Mouse (Mus musculus) liver, postnatal 0 days (tissue): ENCODE measurements around the gene Ephb1. TPM values are rescaled to one million over a fixed set of nuclear protein-coding genes. Genes with fewer than 3 reads are reported as not detected.

Source experiments
- ATAC-seq: fragments of 200-750 bp; cut with Nextera tagmentation; 2 replicates; pipeline ENCODE4 v1.8.0; 2017; ENCODE audit warnings: mild to moderate bottlenecking, moderate library complexity
- DNase-seq: peaks from one replicate; pipeline ENCODE4 v3.0.0-alpha.2; 2016
- H3K27ac ChIP-seq: fragments of 300-500 bp; sonication (generic); 2 replicates; pipeline ENCODE4 v1.5.1; 2014; ENCODE audit warnings: antibody characterized with exemption, moderate library complexity, mild to moderate bottlenecking, low read depth
- H3K27me3 ChIP-seq: fragments of 300-500 bp; sonication (generic); 2 replicates; pipeline ENCODE4 v1.6.1; 2014; ENCODE audit warnings: low read length, control low read depth, mixed read lengths; ENCODE audit not compliant: insufficient read depth
- H3K36me3 ChIP-seq: fragments of 300-500 bp; sonication (generic); replicated peaks from 2 replicates; pipeline ENCODE4 v1.6.1; 2014; ENCODE audit warnings: mild to moderate bottlenecking, control low read depth, low read length, moderate library complexity, mixed read lengths; ENCODE audit not compliant: insufficient read depth
- H3K4me1 ChIP-seq: fragments of 300-500 bp; sonication (generic); 2 replicates; pipeline ENCODE4 v1.6.1; 2014; ENCODE audit warnings: antibody characterized with exemption, mild to moderate bottlenecking, control low read depth; ENCODE audit not compliant: insufficient read depth
- H3K4me2 ChIP-seq: fragments of 300-500 bp; sonication (generic); 2 replicates; pipeline ENCODE4 v1.6.1; 2014; ENCODE audit warnings: low read depth, mild to moderate bottlenecking, low read length, moderate library complexity, mixed read lengths
- H3K4me3 ChIP-seq: fragments of 300-500 bp; sonication (generic); 2 replicates; pipeline ENCODE4 v1.5.1; 2014; ENCODE audit warnings: low read depth, low read length
- H3K9ac ChIP-seq: fragments of 300-500 bp; sonication (generic); replicated peaks from 2 replicates; pipeline ENCODE4 v1.6.1; 2014; ENCODE audit warnings: mild to moderate bottlenecking, moderate library complexity
- H3K9me3 ChIP-seq: fragments of 300-500 bp; sonication (generic); 2 replicates; pipeline ENCODE4 v1.6.1; 2016; ENCODE audit warnings: mild to moderate bottlenecking, control low read depth, low read length, mixed read lengths
- CTCF ChIP-seq: sonication (generic); IDR thresholded peaks from 2 replicates; pipeline ENCODE4 v1.5.1; 2016; ENCODE audit warnings: antibody characterized with exemption, low read depth
- EP300 ChIP-seq: IDR thresholded peaks from 2 replicates; pipeline ENCODE4 v1.6.1; 2016; ENCODE audit warnings: antibody characterized with exemption, low read depth, mild to moderate bottlenecking
- WGBS: fragments of 180-500 bp; shearing (Covaris S2); extraction: QIAGEN DNeasy Blood & Tissue Kit; methylation state at CpG from one replicate; pipeline ENCODE4 v1.1.7; 2014; ENCODE audit not compliant: insufficient replicate concordance; 5-methylcytosine and 5-hydroxymethylcytosine counted together
- polyA plus RNA-seq: library from polyadenylated mRNA; unstranded; fragments of >200 nt; fragmentation: Nextera tagmentation; extraction: Ambion mirVana; gene quantifications from 2 replicates; pipeline ENCODE4 v1.2.1, GENCODE M21; 2015

Ephb1 gene
- polyA plus RNA-seq, 1 experiment from 2014 or later = 0.28 TPM

DNA sequence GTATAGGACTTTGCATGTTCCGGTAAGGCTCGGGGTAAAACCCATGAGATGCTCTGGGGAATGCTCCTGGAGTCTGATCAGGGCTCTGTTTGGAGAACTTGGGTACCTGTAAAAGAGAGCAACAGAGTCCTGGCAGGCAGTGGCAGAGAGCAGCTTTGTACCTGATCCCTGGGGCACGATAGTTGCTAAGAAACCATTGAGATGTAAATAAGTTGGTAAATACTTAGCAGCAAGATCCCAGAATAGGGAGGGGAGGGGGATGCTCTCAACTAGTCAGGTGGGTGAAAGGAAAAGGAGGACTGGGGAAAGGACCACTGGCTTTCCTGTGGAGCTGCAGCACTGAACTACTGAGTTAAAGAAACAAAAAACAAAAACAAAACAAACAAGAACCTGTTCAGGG, 12.5 kb downstream of the Ephb1 start:
- H3K36me3 ChIP-seq = no peaks in the 10 kb centered on the region
- H3K9ac ChIP-seq = no peak overlapping the region
- H3K4me1 ChIP-seq = no peaks in the 10 kb centered on the region
- ATAC-seq (no peak), DNase-seq (no peak)
- no peak overlapping the region for H3K4me2 ChIP-seq
- WGBS = 42% methylated on average over 3 of the region's 3 CpGs
- TF ChIP-seq EP300 (no peak), CTCF (no peak)
- no peaks in the 10 kb centered on the region for H3K27me3 ChIP-seq
- H3K27ac ChIP-seq = no peak overlapping the region
- H3K9me3 ChIP-seq = no peaks in the 10 kb centered on the region
- no peak overlapping the region for H3K4me3 ChIP-seq

DNA sequence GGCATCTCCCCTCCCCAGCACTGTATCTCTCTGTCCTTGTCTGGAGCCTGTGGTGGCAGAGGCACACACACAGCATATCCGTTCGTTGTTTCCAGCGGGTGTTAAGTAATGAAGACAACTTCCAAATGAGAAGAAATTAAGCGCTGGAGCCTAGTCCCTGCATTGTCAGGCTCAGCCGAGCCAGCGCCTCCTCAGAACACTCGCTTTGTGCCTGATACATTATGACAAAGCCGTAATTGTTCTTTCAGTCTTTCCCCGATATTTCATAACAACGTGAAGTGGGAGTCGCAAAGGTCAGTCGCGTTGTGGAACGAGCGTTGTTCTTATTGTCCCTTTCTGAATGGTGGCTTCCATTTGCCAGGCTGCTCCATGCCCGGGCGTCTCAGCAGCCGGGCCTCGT, 13.7 kb downstream of the Ephb1 start:
- DNase-seq (no peak), ATAC-seq (no peak)
- Histone ChIP-seq H3K9me3 (no peaks in the 10 kb centered on the region), H3K36me3 (no peaks in the 10 kb centered on the region), H3K27me3 (no peaks in the 10 kb centered on the region), H3K9ac (no peak overlapping the region), H3K4me3 (no peak overlapping the region), H3K27ac (no peak overlapping the region), H3K4me2 (no peak overlapping the region), H3K4me1 (no peaks in the 10 kb centered on the region)
- 90% methylated on average over 19 of the region's 19 CpGs for WGBS
- TF ChIP-seq CTCF (no peak), EP300 (no peak)

DNA sequence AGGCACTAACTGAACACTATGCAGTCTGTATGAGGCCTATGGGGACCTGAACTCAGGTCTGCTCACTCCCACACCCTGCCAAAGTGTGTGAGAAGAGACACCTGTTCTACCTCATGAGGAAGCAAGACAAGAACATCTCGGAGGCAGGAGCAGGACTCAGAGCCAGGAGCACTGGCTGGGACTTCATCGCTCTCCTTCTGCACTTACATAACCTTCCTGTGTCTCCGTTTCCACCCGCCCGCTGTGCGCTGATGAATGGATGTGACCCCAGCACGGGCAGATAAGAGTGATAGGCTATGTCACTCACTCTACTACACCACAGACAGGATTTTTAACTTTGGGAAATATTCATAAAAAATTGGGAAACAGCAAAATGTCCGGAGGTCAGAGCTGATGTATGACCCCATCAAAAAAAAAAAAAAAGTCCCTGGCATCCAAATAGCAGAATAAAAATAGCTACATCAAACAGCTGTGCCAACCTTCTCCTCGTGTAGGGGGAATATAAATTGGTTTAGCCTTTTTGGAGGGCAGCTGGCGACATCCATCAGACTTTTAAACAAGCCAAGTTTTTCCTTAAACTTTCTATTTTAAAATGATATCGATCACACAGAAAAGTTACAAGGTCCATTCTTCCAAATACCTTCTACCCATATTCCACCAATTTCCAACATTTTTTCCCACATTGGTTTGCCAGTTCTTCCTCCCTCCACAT, 18.8 kb downstream of the Ephb1 start:
- H3K27ac ChIP-seq = no peak overlapping the region
- H3K27me3 ChIP-seq = no peaks in the 10 kb centered on the region
- no peaks in the 10 kb centered on the region for H3K9me3 ChIP-seq
- ATAC-seq = no peak
- no peaks in the 10 kb centered on the region for H3K36me3 ChIP-seq
- no peak overlapping the region for H3K4me2 ChIP-seq
- DNase-seq = no peak
- H3K4me1 ChIP-seq = no peaks in the 10 kb centered on the region
- no peak overlapping the region for H3K4me3 ChIP-seq
- no peak overlapping the region for H3K9ac ChIP-seq
- TF ChIP-seq CTCF (no peak), EP300 (no peak)
- WGBS = 73% methylated on average over 11 of the region's 11 CpGs

DNA sequence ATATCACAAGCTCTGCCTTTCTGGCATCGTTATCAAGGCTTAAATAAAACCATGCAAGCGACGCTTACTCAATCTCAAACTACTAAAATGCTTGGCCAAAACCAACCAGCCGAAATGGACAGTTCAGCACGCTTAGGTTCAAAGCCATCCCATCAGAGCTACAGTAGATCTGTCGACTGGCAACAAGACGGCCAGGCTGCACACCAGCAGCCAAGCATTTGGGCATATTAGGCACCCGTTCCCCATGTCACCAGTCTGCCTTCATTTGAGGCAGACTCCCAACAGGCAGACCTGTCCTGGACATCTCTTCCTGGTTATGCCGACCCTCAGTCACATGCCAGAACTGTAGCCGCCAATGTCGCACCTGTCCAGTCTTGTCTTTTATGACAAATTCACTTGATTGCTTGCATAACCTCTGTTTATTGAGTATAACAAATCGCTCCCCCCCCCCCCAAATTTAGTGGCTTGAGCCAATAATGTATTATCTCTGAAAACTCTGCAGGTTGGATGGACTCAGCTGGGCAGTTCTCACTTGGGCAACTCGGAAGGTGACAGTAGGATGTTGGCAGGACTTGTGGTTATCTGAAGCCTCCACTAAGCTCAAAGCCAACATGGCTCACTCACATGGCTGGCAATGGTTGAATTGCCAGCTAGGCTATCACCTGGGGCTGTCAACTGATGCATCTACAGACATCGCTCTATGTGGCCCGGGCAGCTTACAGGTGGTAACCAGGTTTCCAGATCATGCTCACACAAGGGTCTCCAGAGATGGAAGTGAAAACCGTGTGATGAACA, 24.0 kb downstream of the Ephb1 start:
- TF ChIP-seq CTCF (no peak), EP300 (no peak)
- ATAC-seq = no peak
- Histone ChIP-seq H3K4me1 (no peaks in the 10 kb centered on the region), H3K9me3 (no peaks in the 10 kb centered on the region), H3K4me3 (no peak overlapping the region), H3K9ac (no peak overlapping the region), H3K27me3 (no peaks in the 10 kb centered on the region), H3K4me2 (no peak overlapping the region), H3K36me3 (no peaks in the 10 kb centered on the region), H3K27ac (no peak overlapping the region)
- 84% methylated on average over 16 of the region's 16 CpGs for WGBS
- DNase-seq = no peak

DNA sequence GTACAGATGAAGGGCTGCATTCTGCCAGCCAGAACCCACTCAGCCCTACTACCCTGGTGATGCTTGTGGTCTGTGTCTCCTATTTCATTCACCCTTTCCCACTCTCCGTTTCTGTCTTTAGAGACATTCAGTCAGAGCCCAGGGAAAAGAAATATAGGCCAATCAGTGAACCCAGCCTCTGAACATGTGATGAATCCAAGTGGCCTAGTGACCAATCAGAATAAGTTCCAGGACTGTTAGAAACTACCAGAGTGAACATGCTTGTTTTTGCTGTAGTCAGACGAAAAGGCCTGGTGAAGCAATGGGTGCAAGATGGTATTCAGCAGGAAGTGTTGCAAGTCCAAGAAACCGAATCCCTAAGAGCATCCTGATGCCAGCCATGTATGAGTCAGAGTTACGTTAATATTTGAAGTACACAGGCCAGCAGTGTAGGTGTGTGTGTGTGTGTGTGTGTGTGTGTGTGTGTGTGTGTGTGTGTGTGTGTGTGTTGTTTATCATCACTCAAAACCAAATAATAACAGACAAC, 26.8 kb downstream of the Ephb1 start:
- Histone ChIP-seq H3K4me3 (no peak overlapping the region), H3K27me3 (no peaks in the 10 kb centered on the region), H3K36me3 (no peaks in the 10 kb centered on the region), H3K9me3 (no peaks in the 10 kb centered on the region), H3K4me2 (no peak overlapping the region), H3K27ac (no peak overlapping the region), H3K9ac (no peak overlapping the region), H3K4me1 (no peaks in the 10 kb centered on the region)
- no peak for TF ChIP-seq CTCF
- no peak for TF ChIP-seq EP300
- no peak for ATAC-seq
- 61% methylated on average over 4 of the region's 4 CpGs for WGBS
- no peak for DNase-seq

DNA sequence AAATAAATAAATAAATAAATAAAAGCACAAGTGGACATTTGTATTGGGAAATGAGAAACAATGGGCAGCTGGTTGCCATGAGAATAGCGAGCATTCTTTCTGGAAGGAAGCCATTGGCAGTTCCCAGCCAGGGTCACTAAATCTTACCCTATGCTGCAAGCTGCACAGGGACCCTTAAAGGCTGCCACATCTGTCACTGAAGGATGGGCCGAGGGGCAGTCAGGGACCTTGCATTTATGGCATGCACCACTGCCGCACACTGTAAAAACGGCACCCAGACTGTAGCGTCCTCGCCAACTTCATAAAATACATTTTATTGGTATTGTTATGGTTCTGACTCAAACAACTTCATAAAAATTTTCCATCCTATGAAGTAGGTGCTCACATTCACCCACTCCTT, 39.1 kb downstream of the Ephb1 start:
- WGBS = 80% methylated on average over 6 of the region's 6 CpGs
- no peak for TF ChIP-seq CTCF
- Histone ChIP-seq H3K9ac (no peak overlapping the region), H3K9me3 (no peaks in the 10 kb centered on the region), H3K4me1 (no peaks in the 10 kb centered on the region), H3K4me2 (no peak overlapping the region), H3K27ac (no peak overlapping the region), H3K27me3 (no peaks in the 10 kb centered on the region), H3K4me3 (no peak overlapping the region), H3K36me3 (no peaks in the 10 kb centered on the region)
- no peak for ATAC-seq
- DNase-seq = no peak
